Mouse (Mus musculus) MEL (cell line): ENCODE results near the gene Cela2a. TPM values are rescaled to one million over a fixed set of nuclear protein-coding genes. Genes with fewer than 3 reads are reported as not detected.

Experiments
- DNase-seq: peaks from one replicate; pipeline ENCODE4 v3.0.0; 2011; ENCODE audit warnings: low read depth, low spot score
- H3K27ac ChIP-seq: 2 replicates; pipeline ENCODE4 v1.5.1; 2012; ENCODE audit warnings: low read depth, mild to moderate bottlenecking, control low read depth, low read length, moderate library complexity; ENCODE audit not compliant: control insufficient read depth
- H3K27me3 ChIP-seq, 2 experiments: fragments of 150-350 bp in 1 of 2; sonication (generic) in 1 of 2; 2 replicates each; pipeline ENCODE4 v1.6.1; 2012; ENCODE audit warnings: low read length in 2 of 2, mild to moderate bottlenecking in 2 of 2, improper control_type of control experiment in 1 of 2, moderate library complexity in 1 of 2; ENCODE audit not compliant: insufficient read depth in 2 of 2, control insufficient read depth in 1 of 2
- H3K36me3 ChIP-seq, 2 experiments: 2 replicates each; pipeline ENCODE4 v1.6.1; 2012 to 2014; ENCODE audit warnings: low read length in 2 of 2, improper control_type of control experiment in 1 of 2, inconsistent platforms in 1 of 2, mild to moderate bottlenecking in 1 of 2; ENCODE audit not compliant: insufficient read depth in 2 of 2, control insufficient read depth in 1 of 2
- H3K4me1 ChIP-seq, 2 experiments: fragments of 150-350 bp in 1 of 2; sonication (generic) in 1 of 2; 2 replicates each; pipeline ENCODE4 v1.6.1; 2012; ENCODE audit warnings: low read length in 2 of 2, improper control_type of control experiment in 1 of 2, mild to moderate bottlenecking in 1 of 2; ENCODE audit not compliant: insufficient read depth in 2 of 2, control insufficient read depth in 1 of 2
- H3K4me3 ChIP-seq, 2 experiments: fragments of 150-350 bp in 1 of 2; sonication (generic) in 1 of 2; 2 replicates each; pipeline ENCODE4 v1.5.1; 2012; ENCODE audit warnings: low read depth in 2 of 2, low read length in 2 of 2, mild to moderate bottlenecking in 2 of 2, moderate library complexity in 2 of 2, control low read depth in 1 of 2, improper control_type of control experiment in 1 of 2; ENCODE audit not compliant: control insufficient read depth in 1 of 2, insufficient read depth in 1 of 2
- H3K79me2 ChIP-seq: 2 replicates; pipeline ENCODE4 v1.6.1; 2012; ENCODE audit warnings: mild to moderate bottlenecking, low read length, moderate library complexity; ENCODE audit not compliant: control insufficient read depth, poor library complexity, insufficient read depth
- H3K9ac ChIP-seq: 2 replicates; pipeline ENCODE4 v1.6.1; 2012; ENCODE audit warnings: low read depth, mild to moderate bottlenecking, control low read depth, low read length, moderate library complexity; ENCODE audit not compliant: control insufficient read depth, poor library complexity, severe bottlenecking
- H3K9me3 ChIP-seq: fragments of 150-350 bp; sonication (generic); replicated peaks from 2 replicates; pipeline ENCODE4 v1.6.1; 2012; ENCODE audit warnings: mild to moderate bottlenecking, low read length, improper control_type of control experiment, moderate library complexity; ENCODE audit not compliant: insufficient read depth
- BHLHE40 ChIP-seq: IDR thresholded peaks from 2 replicates; pipeline ENCODE4 v1.6.1; 2012; ENCODE audit warnings: low read depth, mild to moderate bottlenecking, inconsistent platforms, low read length, improper control_type of control experiment, borderline replicate concordance
- CHD1 ChIP-seq: IDR thresholded peaks from 2 replicates; pipeline ENCODE4 v1.6.1; 2012; ENCODE audit warnings: low read depth, mild to moderate bottlenecking, inconsistent platforms, low read length, improper control_type of control experiment
- CHD2 ChIP-seq: IDR thresholded peaks from 2 replicates; pipeline ENCODE4 v1.6.1; 2011; ENCODE audit warnings: low read length, improper control_type of control experiment
- E2F4 ChIP-seq: IDR thresholded peaks from 2 replicates; pipeline ENCODE4 v1.6.1; 2011; ENCODE audit warnings: low read depth, low read length, improper control_type of control experiment, borderline replicate concordance
- EP300 ChIP-seq, 2 experiments: IDR thresholded peaks; 2 replicates each; pipeline ENCODE4 v1.6.1; 2011; ENCODE audit warnings: improper control_type of control experiment in 2 of 2, low read length in 2 of 2, low read depth in 1 of 2, mild to moderate bottlenecking in 1 of 2
- GABPA ChIP-seq: IDR thresholded peaks from 2 replicates; pipeline ENCODE4 v1.6.1; 2012; ENCODE audit warnings: low read depth, mild to moderate bottlenecking, inconsistent platforms, low read length, improper control_type of control experiment, moderate library complexity
- JUND ChIP-seq: IDR thresholded peaks from 2 replicates; pipeline ENCODE4 v1.6.1; 2011; ENCODE audit warnings: low read depth, mild to moderate bottlenecking, improper control_type of control experiment, low read length
- MAFK ChIP-seq: IDR thresholded peaks from 2 replicates; pipeline ENCODE4 v1.6.1; 2011; ENCODE audit warnings: low read depth, mild to moderate bottlenecking, low read length, improper control_type of control experiment, borderline replicate concordance
- MAX ChIP-seq: IDR thresholded peaks from 2 replicates; pipeline ENCODE4 v1.6.1; 2011; ENCODE audit warnings: low read length, improper control_type of control experiment
- MAZ ChIP-seq: IDR thresholded peaks from 2 replicates; pipeline ENCODE4 v1.6.1; 2012; ENCODE audit warnings: low read depth, mild to moderate bottlenecking, inconsistent platforms, low read length, improper control_type of control experiment
- MEF2A ChIP-seq: IDR thresholded peaks from 2 replicates; pipeline ENCODE4 v1.6.1; 2014; ENCODE audit warnings: low read depth, mild to moderate bottlenecking, inconsistent platforms, low read length, improper control_type of control experiment; ENCODE audit not compliant: poor library complexity, insufficient replicate concordance, severe bottlenecking; ENCODE audit errors: extremely low read depth
- MXI1 ChIP-seq: IDR thresholded peaks from 2 replicates; pipeline ENCODE4 v1.6.1; 2011; ENCODE audit warnings: mild to moderate bottlenecking, low read depth, low read length, improper control_type of control experiment
- MYB ChIP-seq: IDR thresholded peaks from 2 replicates; pipeline ENCODE4 v1.6.1; 2011; ENCODE audit warnings: mild to moderate bottlenecking, low read depth, low read length, improper control_type of control experiment
- NRF1 ChIP-seq: IDR thresholded peaks from 2 replicates; pipeline ENCODE4 v1.6.1; 2014; ENCODE audit warnings: low read depth, mild to moderate bottlenecking, inconsistent platforms, low read length, improper control_type of control experiment, moderate library complexity; ENCODE audit not compliant: poor library complexity, insufficient read depth, severe bottlenecking
- POLR2A ChIP-seq, 2 experiments: IDR thresholded peaks; 2 replicates each; pipeline ENCODE4 v1.6.1; 2011 to 2012; ENCODE audit warnings: low read length in 2 of 2, mild to moderate bottlenecking in 2 of 2, control low read depth in 1 of 2, improper control_type of control experiment in 1 of 2, low read depth in 1 of 2, moderate library complexity in 1 of 2; ENCODE audit not compliant: control insufficient read depth in 1 of 2, insufficient read depth in 1 of 2, poor library complexity in 1 of 2
- POLR2AphosphoS2 ChIP-seq: IDR thresholded peaks from 2 replicates; pipeline ENCODE4 v1.6.1; 2011; ENCODE audit warnings: low read length, improper control_type of control experiment
- POLR2AphosphoS5 ChIP-seq: IDR thresholded peaks from 2 replicates; pipeline ENCODE4 v1.6.1; 2012; ENCODE audit warnings: low read depth, borderline replicate concordance, mild to moderate bottlenecking, inconsistent platforms, low read length, moderate library complexity, mixed read lengths
- RAD21 ChIP-seq: IDR thresholded peaks from 2 replicates; pipeline ENCODE4 v1.6.1; 2011; ENCODE audit warnings: mild to moderate bottlenecking, low read depth, low read length, improper control_type of control experiment
- RCOR1 ChIP-seq: IDR thresholded peaks from 2 replicates; pipeline ENCODE4 v1.6.1; 2012; ENCODE audit warnings: low read depth, mild to moderate bottlenecking, inconsistent platforms, low read length, improper control_type of control experiment
- SIN3A ChIP-seq: IDR thresholded peaks from 2 replicates; pipeline ENCODE4 v1.6.1; 2012; ENCODE audit warnings: low read length, improper control_type of control experiment, inconsistent platforms
- TAL1 ChIP-seq: IDR thresholded peaks from 2 replicates; pipeline ENCODE4 v1.6.1; 2012; ENCODE audit warnings: mild to moderate bottlenecking, inconsistent platforms, low read length, moderate library complexity, mixed read lengths
- TBP ChIP-seq: IDR thresholded peaks from 2 replicates; pipeline ENCODE4 v1.8.0; 2011; ENCODE audit warnings: low read depth, low read length, improper control_type of control experiment
- TCF12 ChIP-seq: IDR thresholded peaks from 2 replicates; pipeline ENCODE4 v1.6.1; 2014; ENCODE audit warnings: low read depth, mild to moderate bottlenecking, inconsistent platforms, low read length, improper control_type of control experiment, moderate library complexity
- UBTF ChIP-seq: IDR thresholded peaks from 2 replicates; pipeline ENCODE4 v1.6.1; 2012; ENCODE audit warnings: low read depth, mild to moderate bottlenecking, inconsistent platforms, low read length, improper control_type of control experiment, moderate library complexity, borderline replicate concordance; ENCODE audit not compliant: insufficient read depth
- USF2 ChIP-seq, 2 experiments: IDR thresholded peaks; 2 replicates each; pipeline ENCODE4 v1.6.1; 2011 to 2012; ENCODE audit warnings: improper control_type of control experiment in 2 of 2, low read length in 2 of 2, borderline replicate concordance in 1 of 2, inconsistent platforms in 1 of 2, low read depth in 1 of 2, mild to moderate bottlenecking in 1 of 2; ENCODE audit not compliant: insufficient read depth in 1 of 2
- ZC3H11A ChIP-seq: IDR thresholded peaks from 2 replicates; pipeline ENCODE4 v1.6.1; 2012; ENCODE audit warnings: low read depth, mild to moderate bottlenecking, inconsistent platforms, low read length, improper control_type of control experiment
- ZKSCAN1 ChIP-seq: IDR thresholded peaks from 2 replicates; pipeline ENCODE4 v1.6.1; 2012; ENCODE audit warnings: low read depth, mild to moderate bottlenecking, inconsistent platforms, low read length, improper control_type of control experiment, moderate library complexity
- ZNF384 ChIP-seq: IDR thresholded peaks from 2 replicates; pipeline ENCODE4 v1.6.1; 2012; ENCODE audit warnings: low read depth, mild to moderate bottlenecking, inconsistent platforms, low read length, improper control_type of control experiment
- polyA plus RNA-seq, 2 experiments: library from polyadenylated mRNA; stranded (reverse) in 1 of 2; unstranded in 1 of 2; fragments of >175 nt in 1 of 2; fragments of >200 nt in 1 of 2; gene quantifications; 2 replicates each; pipeline versions ENCODE4 v1.2.1 to v1.2.4; 2012; ENCODE audit warnings: low replicate concordance in 2 of 2, low read depth in 1 of 2; ENCODE audit not compliant: insufficient read length in 2 of 2, insufficient read depth in 1 of 2, missing spikeins in 1 of 2
- total RNA-seq: library from RNA; depleted of rRNA; stranded (reverse); fragments of 300-350 nt; gene quantifications from 2 replicates; pipeline ENCODE4 v1.2.3, GENCODE M21; 2012

Cela2a gene
- total and polyA plus RNA-seq, 3 experiments, result not detected

- Histone ChIP-seq H3K9ac (no peak overlapping the region), H3K9me3 (no peaks in the 10 kb centered on the region), H3K4me1 (peaks cover 6 to 8% of the 10 kb centered on the region in 2 experiments), H3K27ac (no peak overlapping the region), H3K36me3 (peaks cover 0 to 6% of the 10 kb centered on the region in 2 experiments; a peak in 2 of 4 replicates), H3K27me3 (no peaks in the 10 kb centered on the region), H3K79me2 (peaks cover 2% of the 10 kb centered on the region; the same call in 1 of the 2 replicates), H3K4me3 (no peak overlapping the region; a peak in 1 of 4 replicates)
- no peak for TF ChIP-seq MEF2A
- TF ChIP-seq USF2 (IDR thresholded peaks at IDR 0.05; ENCODE audit: borderline replicate concordance in 1 of 2, insufficient read depth in 1 of 2, low read depth in 1 of 2, low read length in 2 of 2), result no peak
- no peak for TF ChIP-seq CHD1
- no peak for TF ChIP-seq UBTF
- no peak for TF ChIP-seq TAL1
- TF ChIP-seq POLR2AphosphoS2, result no peak
- no peak for TF ChIP-seq ZNF384
- TF ChIP-seq ZKSCAN1, result no peak
- TF ChIP-seq SIN3A, result no peak
- no peak for TF ChIP-seq MAFK
- no peak for TF ChIP-seq POLR2A (IDR thresholded peaks at IDR 0.05; ENCODE audit: control insufficient read depth in 1 of 2, insufficient read depth in 1 of 2, low read depth in 1 of 2, low read length in 2 of 2, poor library complexity in 1 of 2)
- no peak for TF ChIP-seq E2F4
- TF ChIP-seq GABPA, result no peak
- TF ChIP-seq POLR2AphosphoS5, result no peak
- TF ChIP-seq TCF12, result no peak
- TF ChIP-seq CHD2, result no peak
- TF ChIP-seq EP300 (IDR thresholded peaks at IDR 0.05; ENCODE audit: low read depth in 1 of 2, low read length in 2 of 2), result no peak
- peak; percentile 16 for DNase-seq
Measured at GRCm38 (mm10) chr4:141791486-141791885, 34.5 kb downstream of the Cela2a start.

- H3K4me3 ChIP-seq, result peak within 1 kb of the TSS; percentile 78
- H3K27ac ChIP-seq, result peak within 1 kb of the TSS; percentile 33
- DNase-seq, result peak; percentile 99
- peak; percentile 87 to 97 for TF ChIP-seq USF2 (IDR thresholded peaks at IDR 0.05; ENCODE audit: borderline replicate concordance in 1 of 2, insufficient read depth in 1 of 2, low read depth in 1 of 2, low read length in 2 of 2)
- 0 out of 4 replicates have a peak, but pooled peaks of 1 of the 2 experiments have one; percentile 17 for TF ChIP-seq EP300 (IDR thresholded peaks at IDR 0.05; ENCODE audit: low read depth in 1 of 2, low read length in 2 of 2)
- TF ChIP-seq E2F4, result no peak
- no peak for TF ChIP-seq JUND
- TF ChIP-seq RAD21, result no peak
- TF ChIP-seq MAFK, result no peak
- TF ChIP-seq POLR2AphosphoS2, result 0 out of 2 replicates have a peak, but pooled peaks have one; percentile 44
- peak; percentile 99 for TF ChIP-seq MAX
- TF ChIP-seq TBP, result peak; percentile 73
- peak; percentile 98 for TF ChIP-seq BHLHE40
- no peak for TF ChIP-seq ZC3H11A
- TF ChIP-seq MAZ, result peak; percentile 90
- no peak for TF ChIP-seq CHD2
- no peak for TF ChIP-seq POLR2AphosphoS5
- TF ChIP-seq SIN3A, result peak; percentile 100
- TF ChIP-seq NRF1, result 0 out of 2 replicates have a peak, but pooled peaks have one; percentile 41
- TF ChIP-seq MYB, result 0 out of 2 replicates have a peak, but pooled peaks have one; percentile 9
- no peak for TF ChIP-seq RCOR1
- peak; percentile 82 to 84; a peak in 3 of 4 replicates for TF ChIP-seq POLR2A (IDR thresholded peaks at IDR 0.05; ENCODE audit: control insufficient read depth in 1 of 2, insufficient read depth in 1 of 2, low read depth in 1 of 2, low read length in 2 of 2, poor library complexity in 1 of 2)
- TF ChIP-seq TAL1, result no peak
- peak; percentile 99 for TF ChIP-seq MXI1
Measured at GRCm38 (mm10) chr4:141790524-141790990, 35.4 kb downstream of the Cela2a start, which contains the start of gene Dnajc16. TSS of gene Dnajc16 (minus strand) at chr4:141790931.

More at GRCm38 (mm10) chr4:141790524-141790990, 35.4 kb downstream of the Cela2a start, which contains the start of gene Dnajc16:
- H3K79me2 ChIP-seq, result peaks cover 2% of the 10 kb centered on the region; the same call in 1 of the 2 replicates
- H3K36me3 ChIP-seq, result peaks cover 0 to 6% of the 10 kb centered on the region in 2 experiments; a peak in 2 of 4 replicates
- H3K9ac ChIP-seq, result peak within 1 kb of the TSS; percentile 87
- no peaks in the 10 kb centered on the region for H3K9me3 ChIP-seq
- no peaks in the 10 kb centered on the region for H3K27me3 ChIP-seq
- H3K4me1 ChIP-seq, result peaks cover 6 to 8% of the 10 kb centered on the region in 2 experiments
